Mouse (Mus musculus): ENCODE measurements at regions not wholly inside any gene's neighbourhood (a gene's known extent, or its start where the extent isn't known, plus 50 kb on each side); places are given as distances from the start of the nearest gene placed in this dataset.

DNA sequence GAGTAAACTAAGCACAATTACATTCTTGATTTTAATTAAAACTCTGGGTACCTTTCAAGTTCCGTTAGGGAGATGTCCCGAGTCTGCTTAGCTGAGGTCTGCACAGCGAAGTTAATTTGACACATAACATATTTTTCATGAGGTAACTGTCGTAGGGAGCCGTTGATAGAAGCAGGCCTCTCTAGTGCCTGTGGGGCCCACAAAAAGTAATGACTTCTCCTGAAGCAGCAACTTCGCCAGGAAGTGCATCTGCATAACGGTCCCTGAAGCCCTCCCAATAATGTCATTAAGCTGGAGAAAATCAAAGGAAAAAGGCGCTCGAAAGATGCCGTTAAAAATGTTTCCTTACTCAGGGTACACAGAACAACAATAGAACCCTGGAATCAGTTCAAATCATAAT is 410.7 kb upstream of the Tmpo start:
- TF ChIP-seq CTCF (IDR thresholded peaks at IDR 0.05; ENCODE audit: borderline replicate concordance, insufficient read depth, low read depth, low read length) (no peak), POLR2A (IDR thresholded peaks at IDR 0.05; ENCODE audit: borderline replicate concordance, insufficient read depth, low read length) (no peak)
